Mouse (Mus musculus): ENCODE measurements around the gene Mdfic. TPM values are rescaled to one million over a fixed set of nuclear protein-coding genes. Genes with fewer than 3 reads are reported as not detected.

The Mdfic gene
- total RNA-seq (2023), result 5.1 TPM

DNA sequence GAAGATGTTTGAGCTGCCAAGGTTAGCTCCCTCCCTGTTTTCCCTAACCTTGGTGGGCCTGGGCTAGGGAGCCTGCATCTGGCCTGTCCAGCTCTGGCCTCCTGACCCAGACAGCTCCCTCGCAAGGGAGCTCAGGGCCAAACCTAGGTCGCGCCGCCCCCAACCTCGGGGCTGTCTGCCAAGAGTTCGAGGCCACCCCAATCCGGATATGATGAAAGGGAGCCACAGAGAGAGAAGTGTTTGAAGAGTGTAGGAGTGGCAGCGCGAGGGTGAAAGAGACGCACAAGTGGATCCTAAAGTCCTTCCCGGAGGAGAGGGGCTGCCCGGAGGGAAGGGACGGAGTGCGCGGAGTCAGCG, at the start of gene Mdfic:
Gene Mdfic, plus strand, starts transcription at position 201 of the 357 bp plus-strand sequence.

